Mouse (Mus musculus): ENCODE measurements at regions not wholly inside any gene's neighbourhood (a gene's known extent, or its start where the extent isn't known, plus 50 kb on each side); places are given as distances from the start of the nearest gene placed in this dataset.

DNA sequence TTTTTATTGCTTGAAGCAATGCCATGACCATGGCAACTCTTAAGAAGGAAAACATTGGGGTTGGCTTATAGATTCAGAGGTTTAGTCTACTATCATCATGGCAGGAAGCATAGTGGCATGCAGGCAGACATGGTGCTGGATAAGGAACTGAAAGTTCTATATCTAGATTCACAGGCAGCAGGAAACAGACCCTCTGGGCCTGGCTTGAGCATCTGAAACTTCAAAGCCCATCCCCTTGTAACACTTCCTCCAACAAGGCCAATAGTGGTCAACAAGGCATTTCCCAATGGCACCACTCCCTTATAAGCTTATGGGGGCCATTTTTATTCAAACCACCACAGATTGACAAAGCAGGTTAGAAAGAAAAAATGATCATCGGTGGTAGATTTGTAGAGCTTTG is 548.5 kb upstream of the Arid1b start:
- Histone ChIP-seq H3K4me3 (replicated peaks) (no peak overlapping the region), H3K27me3 (no peaks in the 10 kb centered on the region), H3K4me2 (no peak overlapping the region), H3K9ac (no peak overlapping the region), H3K9me3 (replicated peaks) (no peaks in the 10 kb centered on the region), H3K4me1 (replicated peaks) (no peaks in the 10 kb centered on the region), H3K36me3 (no peaks in the 10 kb centered on the region), H3K27ac (no peak overlapping the region)
- 87% methylated on average over 1 of the region's 1 CpGs for WGBS (ENCODE audit: insufficient replicate concordance)
- ATAC-seq (ENCODE audit: low read depth) (no peak), DNase-seq (no peak)

DNA sequence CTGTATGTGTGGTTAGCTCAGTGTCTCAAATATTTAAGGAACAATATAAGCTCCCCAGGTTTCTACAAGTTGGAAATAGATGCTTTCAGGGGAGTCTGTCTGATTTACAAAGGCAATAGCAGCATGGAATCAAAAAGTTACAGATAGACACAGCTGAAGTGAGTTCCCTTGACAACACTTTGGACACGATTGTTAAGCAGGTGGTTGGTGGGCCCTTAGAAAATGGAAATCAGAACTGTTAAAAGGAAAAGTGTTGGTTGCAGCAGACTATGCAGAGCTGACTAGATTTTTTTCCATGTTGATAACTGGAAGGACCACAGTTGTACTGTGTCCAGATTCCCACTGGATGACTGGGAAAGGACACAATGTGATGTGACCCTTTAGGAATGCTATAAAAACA is 536.6 kb upstream of the Arid1b start:
- H3K27ac ChIP-seq, result no peak overlapping the region
- no peak overlapping the region for H3K4me2 ChIP-seq
- no peak overlapping the region for H3K9ac ChIP-seq
- ATAC-seq (ENCODE audit: low read depth) (no peak), DNase-seq (no peak)
- no peak overlapping the region for H3K4me3 ChIP-seq (replicated peaks)
- no peaks in the 10 kb centered on the region for H3K36me3 ChIP-seq
- no peaks in the 10 kb centered on the region for H3K4me1 ChIP-seq (replicated peaks)
- 51% methylated on average over 1 of the region's 1 CpGs for WGBS (ENCODE audit: insufficient replicate concordance)
- no peaks in the 10 kb centered on the region for H3K27me3 ChIP-seq
- H3K9me3 ChIP-seq (replicated peaks), result no peaks in the 10 kb centered on the region

DNA sequence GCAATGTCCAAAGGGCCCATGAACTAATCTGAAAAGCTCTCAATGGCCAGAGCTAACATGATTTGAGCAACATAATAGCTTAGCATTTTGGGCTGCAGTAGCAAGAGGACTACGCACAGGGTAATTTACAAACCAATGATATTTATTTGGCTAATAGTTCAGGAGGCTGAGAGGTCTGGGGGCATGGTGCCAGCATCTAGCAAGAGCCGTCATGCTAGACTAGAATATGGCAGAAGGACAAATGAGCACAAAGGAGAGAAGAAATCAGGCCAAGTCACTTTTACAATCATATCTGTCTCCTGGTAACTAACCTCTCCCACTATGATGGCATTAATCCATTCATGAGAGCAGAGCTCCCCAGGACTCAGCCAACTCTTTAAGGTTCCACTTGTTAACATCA is 532.6 kb upstream of the Arid1b start:
- Histone ChIP-seq H3K4me2 (no peak overlapping the region), H3K36me3 (no peaks in the 10 kb centered on the region), H3K27me3 (no peaks in the 10 kb centered on the region), H3K4me1 (replicated peaks) (no peaks in the 10 kb centered on the region), H3K9me3 (replicated peaks) (no peaks in the 10 kb centered on the region), H3K9ac (no peak overlapping the region), H3K27ac (no peak overlapping the region), H3K4me3 (replicated peaks) (no peak overlapping the region)
- 67% methylated on average over 2 of the region's 2 CpGs for WGBS (ENCODE audit: insufficient replicate concordance)
- no peak for DNase-seq
- ATAC-seq (ENCODE audit: low read depth), result no peak

DNA sequence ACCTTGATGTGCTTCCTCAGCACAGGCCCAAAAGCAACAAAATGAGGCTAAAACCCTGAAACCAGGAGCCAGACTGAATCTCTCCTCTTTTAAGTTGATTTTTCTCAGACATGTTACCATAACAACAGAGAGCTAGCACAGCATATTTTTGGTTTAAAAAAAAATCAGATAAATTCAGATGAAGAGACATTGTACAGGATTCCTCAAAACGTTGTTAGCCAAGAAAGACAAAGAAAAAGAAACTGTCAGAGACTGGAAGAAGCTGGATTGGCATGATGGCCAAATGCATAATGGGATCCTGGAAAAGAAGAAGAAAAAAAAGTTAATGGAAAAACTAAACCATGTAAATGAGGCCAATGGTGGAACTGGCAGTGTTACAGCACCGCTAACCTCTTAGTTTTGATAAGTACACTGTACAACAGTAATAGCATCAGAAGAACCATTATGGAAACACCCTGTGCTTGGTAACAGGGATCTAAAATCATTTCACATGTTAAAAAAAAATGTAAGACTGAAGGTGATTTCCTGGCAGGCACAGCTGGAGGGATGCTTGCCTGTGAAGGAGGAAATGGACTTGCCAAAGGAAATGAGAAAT is 529.7 kb upstream of the Arid1b start:
- ATAC-seq (ENCODE audit: low read depth), result no peak
- WGBS (ENCODE audit: insufficient replicate concordance), result 51% methylated on average over 2 of the region's 2 CpGs

DNA sequence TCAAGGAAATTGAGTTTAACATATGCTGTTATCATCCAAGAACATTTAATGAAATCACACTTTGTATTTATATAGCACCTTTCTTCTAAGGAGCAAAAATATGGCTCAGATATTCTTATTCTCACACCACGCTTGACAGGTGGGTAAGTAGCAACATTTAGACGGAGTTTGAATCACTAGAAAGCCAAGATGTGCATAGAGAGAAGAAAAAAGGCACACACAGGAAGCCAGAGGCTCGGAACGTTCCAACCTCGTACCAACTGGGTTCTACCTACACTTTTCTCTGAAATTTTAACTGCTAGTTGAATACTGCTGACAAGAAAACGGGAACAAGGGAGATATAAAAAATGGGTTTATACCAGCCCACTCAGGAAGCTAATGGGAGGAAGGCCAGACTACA is 528.4 kb upstream of the Arid1b start:
- no peak overlapping the region for H3K9ac ChIP-seq
- ATAC-seq (ENCODE audit: low read depth), result no peak
- 61% methylated on average over 6 of the region's 6 CpGs for WGBS (ENCODE audit: insufficient replicate concordance)

More for the DNA sequence above, 529.7 kb upstream of the Arid1b start:
- H3K27ac ChIP-seq, result no peak overlapping the region
- DNase-seq, result no peak
- H3K9ac ChIP-seq, result no peak overlapping the region
- no peak overlapping the region for H3K4me3 ChIP-seq (replicated peaks)
- H3K9me3 ChIP-seq (replicated peaks), result no peaks in the 10 kb centered on the region
- H3K4me1 ChIP-seq (replicated peaks), result no peaks in the 10 kb centered on the region
- H3K36me3 ChIP-seq, result no peaks in the 10 kb centered on the region
- H3K27me3 ChIP-seq, result no peaks in the 10 kb centered on the region
- H3K4me2 ChIP-seq, result no peak overlapping the region

DNA sequence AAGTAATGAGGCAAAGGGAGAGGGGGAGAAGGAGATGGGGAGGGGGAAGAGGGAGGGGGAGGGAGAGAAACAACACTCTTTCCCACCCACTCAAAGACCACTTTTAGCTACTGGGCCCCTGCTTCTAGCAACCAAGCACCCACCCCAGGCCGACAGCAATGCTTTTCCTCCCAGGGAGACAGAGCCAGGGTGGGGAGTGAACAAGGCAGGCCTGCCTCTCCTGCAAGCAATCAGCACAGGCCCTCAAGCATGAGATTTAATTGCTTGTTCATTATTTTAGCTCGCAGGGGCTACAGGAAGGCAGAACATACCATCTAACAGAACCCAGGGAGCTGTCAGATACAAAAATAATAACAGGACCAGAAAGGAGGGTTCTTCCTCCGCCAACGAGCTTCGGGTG is 521.7 kb upstream of the Arid1b start:
- Histone ChIP-seq H3K4me3 (replicated peaks) (no peak overlapping the region), H3K27me3 (no peaks in the 10 kb centered on the region), H3K9ac (no peak overlapping the region), H3K36me3 (no peaks in the 10 kb centered on the region), H3K9me3 (replicated peaks) (no peaks in the 10 kb centered on the region), H3K27ac (no peak overlapping the region), H3K4me1 (replicated peaks) (no peaks in the 10 kb centered on the region; the same call in 1 of the 2 replicates), H3K4me2 (no peak overlapping the region)
- ATAC-seq (ENCODE audit: low read depth) (no peak), DNase-seq (no peak)
- WGBS (ENCODE audit: insufficient replicate concordance), result 72% methylated on average over 5 of the region's 5 CpGs

More for the DNA sequence above, 528.4 kb upstream of the Arid1b start:
- Histone ChIP-seq H3K4me3 (replicated peaks) (no peak overlapping the region), H3K27me3 (no peaks in the 10 kb centered on the region), H3K27ac (no peak overlapping the region), H3K9me3 (replicated peaks) (no peaks in the 10 kb centered on the region), H3K4me1 (replicated peaks) (no peaks in the 10 kb centered on the region), H3K4me2 (no peak overlapping the region), H3K36me3 (no peaks in the 10 kb centered on the region)
- no peak for DNase-seq

DNA sequence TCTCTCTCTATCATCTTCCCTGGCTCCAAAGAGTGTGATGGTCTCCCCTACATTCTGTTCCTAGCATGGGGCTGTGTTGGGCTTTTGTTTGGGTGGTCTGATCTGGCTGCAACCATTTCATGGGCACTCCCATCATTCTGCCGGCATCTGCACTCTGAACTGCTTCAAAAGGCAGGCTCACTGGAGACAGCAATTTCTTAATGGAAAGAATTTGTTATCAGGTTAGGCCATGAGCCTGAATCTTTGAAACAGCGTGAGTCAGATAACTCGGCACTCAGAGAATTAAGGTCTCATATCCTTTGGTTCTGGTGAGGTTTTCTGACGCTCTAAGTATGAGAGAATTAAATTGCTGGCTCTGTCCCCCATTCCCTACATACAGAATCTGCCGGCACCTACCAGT is 519.8 kb upstream of the Arid1b start:
- ATAC-seq (ENCODE audit: low read depth), result peak; percentile 58
- H3K9ac ChIP-seq, result no peak overlapping the region
- H3K9me3 ChIP-seq (replicated peaks), result no peaks in the 10 kb centered on the region
- H3K4me3 ChIP-seq (replicated peaks), result no peak overlapping the region
- H3K4me1 ChIP-seq (replicated peaks), result no peaks in the 10 kb centered on the region; the same call in 1 of the 2 replicates
- DNase-seq, result peak; percentile 7
- H3K4me2 ChIP-seq, result no peak overlapping the region
- WGBS (ENCODE audit: insufficient replicate concordance), result 30% methylated on average over 5 of the region's 5 CpGs
- no peaks in the 10 kb centered on the region for H3K27me3 ChIP-seq
- H3K36me3 ChIP-seq, result no peaks in the 10 kb centered on the region
- no peak overlapping the region for H3K27ac ChIP-seq

DNA sequence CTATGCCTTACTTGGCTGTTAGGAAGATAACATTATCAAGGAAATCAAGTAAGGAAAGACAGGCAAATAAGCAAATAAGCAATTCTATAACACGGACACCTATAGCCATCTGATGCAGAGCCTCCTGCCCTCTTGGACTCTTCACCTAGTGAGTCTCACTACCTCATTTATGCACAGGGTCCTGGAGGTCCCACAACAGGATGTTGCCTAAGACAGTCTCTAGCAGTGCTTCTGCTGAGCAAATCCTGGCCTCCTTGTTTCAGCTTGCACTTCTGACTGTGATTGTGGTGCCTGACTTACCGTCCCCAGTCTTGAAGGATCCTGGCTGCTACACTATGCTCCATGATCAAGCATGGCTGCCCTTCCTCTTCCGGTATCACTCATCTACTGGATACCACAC is 518.5 kb upstream of the Arid1b start:
- no peaks in the 10 kb centered on the region; the same call in 1 of the 2 replicates for H3K4me1 ChIP-seq (replicated peaks)
- 63% methylated on average over 3 of the region's 3 CpGs for WGBS (ENCODE audit: insufficient replicate concordance)

DNA sequence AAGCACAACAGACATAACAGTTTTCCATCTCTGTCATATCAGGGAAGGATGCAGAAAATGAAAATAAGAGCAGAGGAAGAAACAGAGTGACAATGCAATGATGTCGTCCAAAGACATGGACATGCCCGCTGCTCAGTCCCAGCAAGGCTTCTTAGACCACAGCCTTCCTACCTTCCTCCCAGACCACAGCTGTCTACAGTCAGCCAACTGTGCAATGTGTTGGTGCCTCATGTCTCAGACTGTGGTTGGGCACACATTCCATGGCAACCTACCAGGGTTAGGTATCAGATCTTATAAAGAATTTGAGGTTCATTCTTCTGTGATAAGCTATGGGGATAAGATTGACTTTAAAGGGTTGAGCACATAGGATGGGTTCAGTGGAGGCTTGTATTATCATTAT is 499.7 kb upstream of the Arid1b start:
- H3K27ac ChIP-seq, result no peak overlapping the region
- no peak overlapping the region for H3K4me2 ChIP-seq
- H3K9me3 ChIP-seq (replicated peaks), result no peaks in the 10 kb centered on the region
- H3K36me3 ChIP-seq, result no peaks in the 10 kb centered on the region
- ATAC-seq (ENCODE audit: low read depth) (no peak), DNase-seq (no peak)
- 78% methylated on average over 2 of the region's 2 CpGs for WGBS (ENCODE audit: insufficient replicate concordance)
- H3K4me1 ChIP-seq (replicated peaks), result 0 out of 2 replicates have a peak, but pooled peaks cover 5% of the 10 kb centered on the region
- H3K27me3 ChIP-seq, result no peaks in the 10 kb centered on the region
- H3K4me3 ChIP-seq (replicated peaks), result no peak overlapping the region
- no peak overlapping the region for H3K9ac ChIP-seq

More for the DNA sequence above, 518.5 kb upstream of the Arid1b start:
- H3K27ac ChIP-seq, result no peak overlapping the region
- DNase-seq (no peak), ATAC-seq (ENCODE audit: low read depth) (no peak)
- H3K9me3 ChIP-seq (replicated peaks), result no peaks in the 10 kb centered on the region
- H3K4me2 ChIP-seq, result no peak overlapping the region
- H3K9ac ChIP-seq, result no peak overlapping the region
- no peak overlapping the region for H3K4me3 ChIP-seq (replicated peaks)
- no peaks in the 10 kb centered on the region for H3K36me3 ChIP-seq
- H3K27me3 ChIP-seq, result no peaks in the 10 kb centered on the region

DNA sequence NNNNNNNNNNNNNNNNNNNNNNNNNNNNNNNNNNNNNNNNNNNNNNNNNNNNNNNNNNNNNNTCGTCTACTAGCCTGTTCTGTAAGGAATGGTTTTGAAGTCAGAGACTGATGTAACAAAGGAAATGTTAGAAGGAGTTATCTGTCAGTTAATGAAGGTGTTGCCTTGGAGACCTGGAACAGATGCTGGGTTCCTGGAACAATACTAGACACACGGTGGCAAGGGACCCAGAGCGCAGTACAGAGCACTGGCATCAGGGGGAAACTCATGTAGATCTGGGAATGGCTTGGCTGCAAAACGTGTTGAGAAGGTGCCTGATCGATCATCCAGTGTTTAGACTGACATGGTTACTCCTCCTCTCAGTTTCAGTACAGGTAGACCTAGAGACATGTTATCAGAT is 493.6 kb upstream of the Arid1b start:
- H3K4me3 ChIP-seq (replicated peaks), result no peak overlapping the region
- ATAC-seq (ENCODE audit: low read depth), result no peak
- no peak overlapping the region for H3K27ac ChIP-seq
- DNase-seq, result no peak
- no peaks in the 10 kb centered on the region for H3K27me3 ChIP-seq
- H3K4me2 ChIP-seq, result no peak overlapping the region
- WGBS (ENCODE audit: insufficient replicate concordance), result 59% methylated on average over 5 of the region's 5 CpGs
- H3K4me1 ChIP-seq (replicated peaks), result 0 out of 2 replicates have a peak, but pooled peaks cover 5% of the 10 kb centered on the region
- H3K9me3 ChIP-seq (replicated peaks), result no peaks in the 10 kb centered on the region
- H3K9ac ChIP-seq, result no peak overlapping the region
- H3K36me3 ChIP-seq, result no peaks in the 10 kb centered on the region

DNA sequence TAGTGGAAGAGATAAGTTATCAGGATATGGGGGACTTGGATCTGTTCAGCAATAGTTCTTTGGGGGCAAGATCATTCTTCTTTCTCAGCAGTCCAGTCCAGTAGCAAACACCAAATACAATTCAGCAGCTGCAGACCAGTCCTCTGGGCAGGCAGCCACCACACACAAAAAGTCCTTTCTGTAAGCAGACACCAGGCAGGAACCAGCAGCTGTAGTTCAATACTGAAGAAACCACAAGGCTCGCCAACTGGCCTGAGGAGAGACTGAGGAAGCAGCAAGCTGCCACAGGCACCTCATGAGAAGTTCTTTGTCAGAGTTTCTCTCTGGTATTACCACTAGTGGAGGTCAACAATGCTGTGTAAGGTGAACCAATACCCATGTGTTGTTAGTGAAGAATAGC is 493.1 kb upstream of the Arid1b start:
- H3K36me3 ChIP-seq, result no peaks in the 10 kb centered on the region
- H3K4me3 ChIP-seq (replicated peaks), result no peak overlapping the region
- no peaks in the 10 kb centered on the region for H3K9me3 ChIP-seq (replicated peaks)
- H3K27ac ChIP-seq, result no peak overlapping the region
- WGBS (ENCODE audit: insufficient replicate concordance), result 72% methylated on average over 1 of the region's 1 CpGs
- no peaks in the 10 kb centered on the region for H3K27me3 ChIP-seq
- no peak for ATAC-seq (ENCODE audit: low read depth)
- no peak for DNase-seq
- H3K9ac ChIP-seq, result no peak overlapping the region
- H3K4me1 ChIP-seq (replicated peaks), result 0 out of 2 replicates have a peak, but pooled peaks cover 5% of the 10 kb centered on the region
- H3K4me2 ChIP-seq, result no peak overlapping the region

DNA sequence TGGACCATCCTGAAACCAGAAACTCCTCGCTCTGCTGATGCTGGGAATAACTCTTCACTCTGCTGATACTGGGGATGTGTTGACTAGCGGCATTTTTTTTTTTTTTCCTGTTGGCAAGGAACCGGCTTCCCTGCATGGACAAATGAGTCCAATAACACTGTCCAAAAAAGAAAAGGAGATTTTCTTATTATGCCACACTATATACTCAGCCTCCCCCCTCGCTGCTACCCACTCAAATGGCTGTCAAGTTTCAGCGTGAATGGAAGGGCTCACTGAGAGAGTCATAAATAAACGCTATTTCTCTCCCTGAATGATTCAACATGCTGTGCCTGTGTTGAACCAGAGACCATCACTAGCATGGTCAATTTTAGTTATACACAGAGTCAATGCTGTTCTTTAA is 489.2 kb upstream of the Arid1b start:
- ATAC-seq (ENCODE audit: low read depth) (no peak), DNase-seq (no peak)
- Histone ChIP-seq H3K36me3 (no peaks in the 10 kb centered on the region), H3K4me1 (replicated peaks) (no peaks in the 10 kb centered on the region), H3K27ac (no peak overlapping the region), H3K4me2 (no peak overlapping the region), H3K27me3 (no peaks in the 10 kb centered on the region), H3K4me3 (replicated peaks) (no peak overlapping the region), H3K9ac (no peak overlapping the region), H3K9me3 (replicated peaks) (no peaks in the 10 kb centered on the region)
- WGBS (ENCODE audit: insufficient replicate concordance), result 64% methylated on average over 6 of the region's 6 CpGs
